10 mouse cellular contexts compared by ENCODE assay signal in the genomic region with DNA sequence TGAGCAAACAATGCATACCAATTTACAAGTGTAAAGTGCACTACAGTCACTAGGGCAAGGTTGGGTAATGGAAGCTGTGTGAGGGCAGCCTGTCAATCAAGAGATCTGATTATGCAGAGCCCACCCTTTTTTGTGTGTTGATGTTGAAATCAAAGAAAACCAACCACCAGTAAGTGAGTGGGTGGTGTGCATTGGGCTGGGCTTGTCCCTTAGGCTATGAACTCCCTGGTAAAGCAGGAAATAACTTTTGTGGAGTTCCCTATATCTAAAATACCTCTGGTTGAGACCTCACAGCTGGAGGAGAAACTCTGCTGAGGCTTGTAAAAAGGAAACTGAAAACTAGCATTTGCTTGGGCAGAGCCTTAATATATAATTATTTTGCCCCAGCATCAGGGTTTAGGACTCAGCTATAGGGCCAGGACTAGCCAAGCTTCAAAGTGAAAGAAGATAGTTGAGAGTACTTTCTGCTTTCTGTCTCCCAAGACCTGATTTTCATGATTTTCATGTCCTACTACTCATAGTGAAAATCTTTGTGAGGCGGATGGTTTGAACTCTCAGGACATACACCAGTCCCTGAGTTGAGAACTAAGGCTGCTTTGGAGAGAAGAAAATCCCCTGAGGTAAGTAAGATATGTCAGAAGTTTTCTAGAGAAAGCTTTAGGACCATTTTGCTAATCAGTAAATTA. TPM values are rescaled to one million over a fixed set of nuclear protein-coding genes. Genes with fewer than 3 reads are reported as not detected.
DNase-seq lines count a peak whose midpoint lies in the region; ATAC-seq and TF ChIP-seq lines count a peak whose summit lies in the region.
"Had no signal": no experiment of that assay in that cellular context is flagged by ENCODE, and none has a peak within 500 bp of the region (broad histone marks: within the 10 kb centered on the region; RNA-seq: fewer than 3 reads in every experiment).

No protein-coding gene starts in this region.

- no peak for ATAC-seq in embryonic facial prominence, embryonic 15.5 days (ENCODE audit: insufficient number of reproducible peaks, low FRiP score, low TSS enrichment, low read depth)
- peak; percentile 98 for ATAC-seq in liver, postnatal 0 days

- no peak overlapping the region for H3K4me2 ChIP-seq in embryonic facial prominence, embryonic 15.5 days (replicated peaks)
- peak overlapping the region; percentile 52 for H3K4me2 ChIP-seq in liver, postnatal 0 days (ENCODE audit: low read depth, low read length)
- H3K4me2 ChIP-seq: embryonic facial prominence, embryonic 12.5 days had no signal

- WGBS in embryonic facial prominence, embryonic 15.5 days: 75% methylated on average over 1 of the region's 1 CpGs
- 66% methylated on average over 1 of the region's 1 CpGs for WGBS in liver, postnatal 0 days (ENCODE audit: insufficient replicate concordance)

- H3K4me3 ChIP-seq in embryonic facial prominence, embryonic 15.5 days (replicated peaks): no peak overlapping the region
- H3K4me3 ChIP-seq in liver, postnatal 0 days (ENCODE audit: low read depth, low read length): 0 out of 2 replicates have a peak overlapping the region, but pooled peaks have one; percentile 5
- H3K4me3 ChIP-seq: embryonic facial prominence, embryonic 12.5 days had no signal

- no peaks in the 10 kb centered on the region for H3K9me3 ChIP-seq in embryonic facial prominence, embryonic 15.5 days (replicated peaks)
- H3K9me3 ChIP-seq in liver, postnatal 0 days (ENCODE audit: low read length): no peaks in the 10 kb centered on the region
- H3K9me3 ChIP-seq: embryonic facial prominence, embryonic 12.5 days had no signal

- TF ChIP-seq CTCF in liver, postnatal 0 days (IDR thresholded peaks at IDR 0.05; ENCODE audit: low read depth): no peak

- 0 out of 2 replicates have a peak overlapping the region, but pooled peaks have one; percentile 22 for H3K27ac ChIP-seq in embryonic facial prominence, embryonic 15.5 days (replicated peaks)
- H3K27ac ChIP-seq in liver, postnatal 0 days (ENCODE audit: low read depth): peak overlapping the region; percentile 77
- H3K27ac ChIP-seq: embryonic facial prominence, embryonic 12.5 days had no signal

- intact Hi-C loops in heart, postnatal 14 days (cut with DNase I): no loop called here
- intact Hi-C loops in left cerebral cortex, postnatal 36 days (cut with DNase I): no loop called here

- no peaks in the 10 kb centered on the region for H3K4me1 ChIP-seq in embryonic facial prominence, embryonic 15.5 days
- peaks cover 10% of the 10 kb centered on the region for H3K4me1 ChIP-seq in liver, postnatal 0 days (ENCODE audit: insufficient read depth)
- H3K4me1 ChIP-seq: embryonic facial prominence, embryonic 12.5 days had no signal

- no peaks in the 10 kb centered on the region for H3K36me3 ChIP-seq in embryonic facial prominence, embryonic 15.5 days
- no peaks in the 10 kb centered on the region for H3K36me3 ChIP-seq in liver, postnatal 0 days (replicated peaks; ENCODE audit: insufficient read depth, low read length)
- H3K36me3 ChIP-seq: embryonic facial prominence, embryonic 12.5 days had no signal

- H3K9ac ChIP-seq in embryonic facial prominence, embryonic 15.5 days: no peak overlapping the region
- H3K9ac ChIP-seq in liver, postnatal 0 days (replicated peaks): peak overlapping the region; percentile 38
- H3K9ac ChIP-seq: embryonic facial prominence, embryonic 12.5 days had no signal

- no peaks in the 10 kb centered on the region for H3K27me3 ChIP-seq in embryonic facial prominence, embryonic 15.5 days
- no peaks in the 10 kb centered on the region for H3K27me3 ChIP-seq in liver, postnatal 0 days (ENCODE audit: insufficient read depth, low read length)
- H3K27me3 ChIP-seq: embryonic facial prominence, embryonic 12.5 days had no signal

- no peak for TF ChIP-seq EP300 in liver, postnatal 0 days (IDR thresholded peaks at IDR 0.05; ENCODE audit: low read depth)

- peak; percentile 16 for DNase-seq in heart, adult 8-10 months (ENCODE audit: low spot score)
- no peak for DNase-seq in heart, postnatal 14 days
- peak; percentile 35 for DNase-seq in 3T3-L1 (ENCODE audit: low read depth, low spot score)
- peak; percentile 23 for DNase-seq in liver, postnatal 0 days
- DNase-seq in frontal cortex, postnatal 10 days (ENCODE audit: low spot score in 2 of 2): no peak
- DNase-seq in left cerebral cortex, postnatal 36 days (ENCODE audit: low spot score in 2 of 2): no peak
- no peak for DNase-seq in layer of hippocampus, adult 9-11 months
- DNase-seq: gastrocnemius, postnatal 10 days had no signal

RNA-seq across cellular contexts. Expression of a gene that starts 51.6 kb away (rescaled TPM):
- total RNA-seq in heart, adult 8-10 months (2022): 1 to 10 TPM; 1.8 to 2.8 (median 2.6) TPM
- total RNA-seq in heart, postnatal 14 days (2021): 1 to 10 TPM; 3.1 to 3.2 TPM
- 5.5 and 6.2 TPM in 2 replicates for polyA plus RNA-seq in embryonic facial prominence, embryonic 15.5 days (2015; fragmentation: Nextera tagmentation; extraction: Ambion mirVana)
- polyA plus RNA-seq in liver, postnatal 0 days (2015; fragmentation: Nextera tagmentation; extraction: Ambion mirVana): 0.49 and 0.61 TPM in 2 replicates
- total RNA-seq in left cerebral cortex, postnatal 36 days (2021): 100 to 1,000 TPM; 437 to 444 TPM

Comparison
In these comparisons a context has a peak if more than half of its experiments do, and no peak if none do; other contexts are left out.
1. DNase-seq: peak in heart, adult 8-10 months (single experiment), 3T3-L1 (single experiment) and liver, postnatal 0 days (single experiment); none in heart, postnatal 14 days (0 of 2), frontal cortex, postnatal 10 days (0 of 2), left cerebral cortex, postnatal 36 days (0 of 2) and layer of hippocampus, adult 9-11 months (single experiment).
2. RNA of a gene that starts 51.6 kb away (total RNA-seq): 437 to 444 TPM in left cerebral cortex, postnatal 36 days; 3.1 to 3.2 TPM in heart, postnatal 14 days and 1.8 to 2.8 TPM in heart, adult 8-10 months; every median in the first group is over 100 times any median in the second.